Mouse (Mus musculus) layer of hippocampus, adult 9-11 months (tissue): Measurements from ENCODE around the gene Mtfr1l.

Source experiments
- DNase-seq: peaks from one replicate; pipeline ENCODE4 v3.0.0; 2022

Gene Mtfr1l

DNA sequence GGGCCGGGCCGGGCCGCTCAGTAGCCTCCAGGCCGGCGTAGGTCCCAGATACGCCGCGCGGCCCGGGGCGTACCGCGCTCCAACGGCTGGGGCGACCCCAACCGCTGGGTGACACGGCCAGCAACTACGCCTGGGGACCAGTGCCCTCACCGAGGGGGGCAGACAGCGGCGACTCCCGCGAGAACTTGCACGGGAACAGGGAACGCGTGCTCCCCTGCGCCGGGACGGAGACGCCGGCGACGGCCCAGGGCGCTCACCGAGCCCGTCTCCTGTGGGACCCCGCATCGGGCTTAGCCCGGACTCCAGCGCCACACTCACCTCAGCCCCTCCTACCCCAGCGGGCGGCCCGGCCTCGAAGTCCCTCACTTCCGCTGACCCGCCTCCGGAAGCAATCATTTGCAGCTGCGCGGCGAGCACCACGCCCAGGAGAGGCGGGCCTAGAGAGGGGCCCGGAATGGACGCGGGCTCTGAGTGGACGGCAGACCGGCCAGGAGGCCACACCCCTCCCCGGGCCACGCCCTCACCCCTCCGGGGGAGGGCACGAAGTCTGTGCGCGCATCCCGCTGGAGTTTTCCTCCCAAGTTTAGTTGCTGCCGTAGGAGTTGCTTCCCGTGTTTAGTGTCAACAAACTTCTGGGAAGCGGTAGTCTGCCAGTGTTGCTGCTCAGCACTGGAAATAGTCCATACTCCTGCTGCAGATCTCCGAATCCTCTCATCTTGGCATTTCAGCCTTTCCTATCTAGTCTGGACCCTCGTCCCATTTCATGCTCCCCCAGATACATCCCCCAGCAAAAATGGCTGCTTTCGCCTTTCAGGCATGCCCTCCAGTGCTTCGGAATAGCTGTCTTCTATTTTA lies at the start of gene Mtfr1l:
Gene Mtfr1l (minus strand): TSS at position 456 of the 855 bp plus-strand sequence.
- DNase-seq: peak; percentile 98

DNA sequence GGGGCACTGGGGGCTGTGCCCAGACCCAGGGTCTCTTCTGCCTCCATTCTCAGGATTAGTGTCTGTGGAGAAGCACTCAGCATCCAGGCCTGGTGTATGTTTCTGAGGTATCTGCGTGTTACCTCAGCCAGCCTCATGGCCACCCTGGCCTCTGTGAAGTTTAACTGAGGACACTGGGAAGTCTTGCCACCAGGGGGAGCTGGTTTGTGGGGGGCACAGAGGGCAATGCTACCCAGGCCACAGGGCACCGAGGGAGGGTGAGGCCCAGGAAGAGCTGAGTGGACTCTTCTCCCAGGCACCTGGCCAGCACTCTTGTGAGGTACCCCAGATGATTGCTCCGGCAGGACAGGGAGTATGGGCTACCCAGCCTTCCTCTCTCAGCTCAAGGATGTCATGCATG lies 48.3 kb upstream of the Mtfr1l start:
- DNase-seq: no peak

DNA sequence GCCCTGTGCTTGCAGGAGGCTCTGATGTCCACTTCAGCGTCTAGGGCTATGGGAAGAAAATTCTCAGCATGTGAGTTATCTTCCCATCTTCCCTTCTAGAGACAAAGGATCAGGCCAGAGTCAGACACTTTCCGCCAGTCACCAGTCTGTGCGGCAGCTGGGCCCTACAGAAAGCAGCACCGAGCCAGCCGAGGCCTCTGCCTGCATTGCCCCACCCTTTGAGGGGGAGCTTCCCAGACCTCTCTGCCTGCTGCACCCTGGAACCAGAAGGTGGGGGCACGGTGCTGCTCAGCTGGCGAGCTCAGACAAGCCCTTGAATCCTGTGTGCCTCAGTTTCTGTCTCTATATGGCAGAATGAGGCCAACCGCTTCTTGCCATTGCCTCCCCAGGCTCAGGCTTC lies 46.2 kb upstream of the Mtfr1l start:
- DNase-seq: no peak

DNA sequence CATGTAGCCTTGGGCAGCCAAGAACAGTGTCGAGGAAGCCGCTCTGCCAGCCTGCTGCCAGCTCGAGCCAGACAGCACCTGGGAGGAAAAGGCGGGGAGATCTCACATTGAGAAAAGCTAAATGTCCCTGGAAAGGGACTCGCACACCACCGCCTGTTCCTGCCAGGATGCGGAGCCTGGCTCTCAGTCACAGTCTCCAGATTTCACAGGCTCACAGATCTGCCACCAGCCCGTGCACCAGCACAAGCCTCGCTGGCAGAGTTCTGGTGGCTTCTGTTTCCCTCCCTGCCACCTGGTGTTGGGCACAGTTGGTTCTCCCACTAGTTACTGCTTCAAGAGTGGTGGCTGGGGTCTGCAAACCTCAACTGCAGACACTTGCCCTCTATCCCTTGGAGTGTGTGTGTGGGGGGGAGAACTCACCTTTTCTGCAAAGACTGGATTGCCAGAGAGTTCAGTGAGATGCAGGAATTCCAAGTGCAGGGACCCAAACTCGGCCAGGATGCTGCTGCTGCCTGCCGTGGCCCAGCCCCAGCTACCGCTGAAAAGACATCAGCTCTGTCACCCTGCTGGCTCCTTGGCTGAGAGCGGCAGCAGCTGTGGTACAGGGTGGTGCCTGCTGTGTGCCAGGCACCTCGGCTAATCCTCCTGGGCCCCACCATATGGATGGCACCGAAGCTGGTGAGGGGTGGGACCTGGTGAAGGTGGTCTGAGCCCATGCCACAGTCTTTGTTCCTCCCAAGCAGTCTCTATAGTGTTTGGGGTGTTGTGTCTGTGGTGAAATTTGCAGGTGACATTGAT lies 45.4 kb upstream of the Mtfr1l start:
- DNase-seq: peak; percentile 92

DNA sequence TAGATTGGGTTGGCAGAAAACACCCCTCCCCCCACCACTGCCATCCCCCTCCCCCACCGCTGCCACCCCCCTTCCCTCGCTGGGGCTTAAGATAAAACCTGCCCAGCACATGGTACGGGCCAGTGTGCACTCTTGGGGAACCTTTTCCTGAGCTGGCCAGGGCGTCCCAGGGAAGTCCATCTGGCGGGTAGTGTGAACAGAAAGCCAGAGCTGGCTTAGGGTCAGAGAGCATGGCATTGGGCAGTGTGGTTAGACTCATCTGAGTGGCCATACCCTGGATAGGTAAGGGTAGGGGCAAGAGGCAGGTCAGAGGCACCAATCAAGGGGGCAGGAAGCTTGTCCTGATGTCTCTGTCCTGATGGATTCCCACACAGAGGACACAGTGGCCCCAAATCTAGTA lies 44.4 kb upstream of the Mtfr1l start:
- DNase-seq: no peak

DNA sequence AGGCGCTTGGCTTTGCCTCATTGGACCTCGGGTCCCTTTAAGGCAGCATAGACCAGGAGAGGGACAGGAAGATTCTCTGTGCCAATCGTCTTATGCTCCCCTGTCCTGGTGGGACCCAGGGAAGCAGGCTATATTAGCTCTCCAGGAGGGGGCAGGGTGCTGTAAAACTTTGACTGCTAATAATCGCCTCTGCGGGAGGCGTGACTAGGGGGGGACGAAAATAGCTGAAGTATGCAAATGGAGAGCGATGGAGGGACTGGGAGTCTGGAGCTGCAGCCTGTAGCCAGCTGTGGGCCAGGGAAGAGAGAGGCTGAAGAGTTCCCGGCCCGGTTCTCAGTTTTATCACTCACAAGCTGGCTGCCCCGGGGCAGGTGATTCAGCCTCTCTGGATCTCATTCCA lies 44.0 kb upstream of the Mtfr1l start:
- DNase-seq: no peak

DNA sequence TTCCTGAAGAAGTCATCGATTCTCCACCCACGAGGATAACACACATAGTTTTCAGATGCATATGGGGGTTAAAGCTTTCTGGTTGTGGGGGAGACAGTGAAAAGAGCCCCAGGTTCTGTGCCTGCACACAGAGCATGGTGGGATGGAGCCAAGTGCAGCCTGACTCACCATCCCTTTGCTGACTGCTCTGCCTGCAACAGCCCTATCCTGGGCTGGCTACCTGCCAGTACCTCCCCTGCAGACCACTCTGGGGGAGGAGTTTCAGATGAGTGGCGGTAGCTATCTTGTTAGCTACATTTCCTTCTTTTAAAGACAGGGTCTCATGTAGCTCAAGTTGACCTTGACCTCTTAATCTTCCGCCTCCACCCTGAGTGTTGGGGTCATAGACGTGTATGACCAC lies 43.2 kb upstream of the Mtfr1l start:
- peak; percentile 58 for DNase-seq

DNA sequence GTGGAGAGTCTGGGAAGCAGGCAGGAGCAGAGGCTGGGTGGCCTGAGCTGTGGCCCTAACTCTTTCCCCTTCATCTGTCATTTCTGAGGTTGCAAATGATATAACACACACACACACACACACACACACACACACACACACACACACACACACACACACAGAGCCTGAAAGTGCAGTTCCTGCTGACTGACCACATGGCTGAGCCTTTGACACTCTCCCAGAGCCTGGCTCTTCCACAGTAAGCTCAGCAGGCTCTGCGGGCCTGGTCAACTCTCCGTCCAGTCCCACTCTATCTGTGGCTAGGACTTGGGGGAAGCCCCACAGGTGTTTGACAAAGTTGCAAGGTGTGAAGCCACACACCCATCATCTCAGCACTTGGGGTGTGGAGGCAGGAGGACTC lies 42.1 kb upstream of the Mtfr1l start:
- DNase-seq: no peak

DNA sequence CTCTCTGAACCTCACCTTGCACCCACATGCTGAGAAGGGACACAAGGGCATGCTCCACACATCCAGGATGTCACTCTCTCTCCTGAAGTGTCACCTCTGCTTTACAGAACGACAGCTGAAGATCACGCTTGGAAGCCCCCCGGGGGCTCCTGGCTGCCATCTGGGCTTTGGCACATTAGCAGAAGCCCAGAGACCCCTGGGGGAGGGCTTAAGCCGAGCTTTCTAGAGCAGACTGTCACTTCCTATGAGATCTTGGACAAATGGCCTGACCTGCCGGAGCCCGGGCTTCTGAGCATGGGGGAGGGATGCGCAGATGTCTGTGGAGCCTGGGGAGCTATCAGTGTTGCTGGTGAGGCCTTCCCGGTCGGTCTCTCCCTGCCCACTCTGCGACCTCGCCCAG lies 40.3 kb upstream of the Mtfr1l start:
- no peak for DNase-seq

DNA sequence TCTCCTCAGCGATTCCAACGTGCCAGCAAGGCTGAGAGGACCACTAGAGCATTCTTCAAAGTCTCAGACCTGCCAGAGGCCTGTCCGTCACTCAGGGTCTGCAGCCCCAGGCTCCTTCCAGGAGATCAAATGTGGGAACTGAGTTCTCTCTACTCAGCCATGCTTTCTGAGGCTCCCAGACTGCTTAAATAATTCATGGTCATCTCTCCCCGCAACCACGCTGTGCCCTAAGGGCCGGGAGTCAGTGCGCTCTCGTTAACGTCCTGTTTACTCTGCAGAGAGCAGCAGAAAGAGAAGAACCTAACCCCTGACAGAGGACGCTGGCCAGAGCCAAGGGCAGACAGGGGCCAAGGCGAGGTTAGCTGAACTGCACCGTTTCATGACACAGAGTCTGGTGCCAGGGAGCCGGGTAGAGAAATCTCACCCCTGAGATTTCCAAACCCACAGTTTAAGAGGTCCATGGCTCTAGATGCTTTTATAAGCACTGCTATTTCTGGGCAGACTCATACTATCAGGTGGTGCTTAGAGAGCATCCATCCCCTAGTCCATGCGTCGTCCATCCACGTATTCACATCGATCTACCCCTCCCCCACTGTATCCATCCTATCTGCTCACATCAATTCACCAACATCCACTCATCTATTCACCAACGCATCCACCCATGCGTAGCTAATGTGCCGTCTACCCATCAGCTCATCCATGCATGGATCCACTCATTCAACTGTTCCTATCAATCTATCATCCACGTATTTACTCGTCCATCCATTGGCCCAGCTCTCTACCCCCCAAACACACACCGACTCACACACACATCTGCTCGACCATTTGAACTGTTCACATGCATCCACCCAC lies 37.5 kb upstream of the Mtfr1l start:
- no peak for DNase-seq

DNA sequence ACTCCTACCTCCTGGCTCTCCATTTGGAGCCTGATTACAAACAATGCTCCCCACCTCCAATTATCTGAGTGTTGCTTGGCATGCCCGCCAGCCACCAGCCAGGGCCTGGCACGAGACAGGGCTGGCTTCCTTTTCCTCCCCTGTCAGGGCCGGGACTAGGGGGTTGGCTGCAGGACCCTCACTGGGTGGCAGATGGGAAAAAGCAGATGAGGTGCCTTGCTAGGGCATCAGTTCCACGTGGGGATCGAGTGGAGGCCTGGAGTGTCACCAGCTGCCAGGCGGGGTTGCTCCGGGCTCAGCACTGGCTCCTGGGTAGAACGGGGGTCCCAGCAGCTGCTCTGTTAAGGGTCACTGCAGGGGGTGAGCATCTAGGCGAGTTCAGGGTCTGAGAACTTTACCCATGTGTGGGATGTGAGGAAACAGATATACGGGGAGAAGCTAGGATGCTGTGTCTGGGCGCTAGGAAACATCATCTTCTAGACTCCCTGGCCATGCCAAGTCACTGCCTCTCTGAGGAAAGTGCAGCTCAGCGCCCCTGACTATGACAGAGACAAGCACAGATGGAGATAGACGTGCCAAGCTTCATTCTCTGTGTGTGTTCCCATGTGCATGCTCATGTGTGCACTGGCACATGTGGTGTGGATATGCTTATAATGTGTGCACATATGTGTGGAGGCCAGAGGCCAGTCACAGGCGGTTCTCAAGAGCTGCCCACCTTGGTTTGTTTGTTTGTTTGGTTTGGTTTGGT lies 35.7 kb upstream of the Mtfr1l start:
- DNase-seq: no peak

DNA sequence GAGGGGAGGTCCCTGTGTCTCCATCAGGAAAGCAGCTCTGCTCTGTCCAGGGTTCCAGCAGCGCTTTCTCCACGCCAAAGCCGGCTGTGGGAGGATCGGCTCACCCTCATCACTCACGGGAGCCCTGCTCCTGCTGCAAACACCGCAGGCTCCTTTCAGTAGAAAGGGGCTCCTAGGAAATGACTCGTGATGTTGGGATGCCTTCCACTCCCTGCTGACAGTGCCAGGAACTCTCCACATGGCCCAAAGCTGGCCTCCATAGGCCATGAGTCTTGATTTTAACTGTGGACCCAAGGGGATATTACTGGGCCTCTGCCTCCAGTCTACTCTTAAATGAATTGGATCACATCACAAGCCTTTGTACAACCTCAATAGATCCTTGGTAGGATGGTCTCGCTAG lies 34.6 kb upstream of the Mtfr1l start:
- no peak for DNase-seq

DNA sequence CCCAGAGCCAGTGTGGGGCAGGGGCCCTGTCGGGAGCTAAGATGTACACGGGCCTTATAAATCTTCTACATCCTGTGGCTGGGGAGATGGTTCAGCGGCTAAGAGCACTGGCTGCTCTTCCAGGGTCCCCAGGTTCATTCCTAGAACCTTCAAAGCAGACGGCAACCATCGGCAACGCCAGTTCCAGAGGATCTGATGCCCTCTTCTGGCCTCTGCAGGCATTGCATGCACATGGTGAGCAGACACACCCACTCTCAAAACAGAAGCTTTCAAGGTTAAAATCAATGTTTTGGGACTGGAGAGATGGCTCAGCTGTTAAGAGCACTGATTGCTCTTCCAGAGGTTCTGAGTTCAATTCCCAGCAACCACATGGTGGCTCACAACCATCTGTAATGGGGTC lies 34.0 kb upstream of the Mtfr1l start:
- DNase-seq: no peak

DNA sequence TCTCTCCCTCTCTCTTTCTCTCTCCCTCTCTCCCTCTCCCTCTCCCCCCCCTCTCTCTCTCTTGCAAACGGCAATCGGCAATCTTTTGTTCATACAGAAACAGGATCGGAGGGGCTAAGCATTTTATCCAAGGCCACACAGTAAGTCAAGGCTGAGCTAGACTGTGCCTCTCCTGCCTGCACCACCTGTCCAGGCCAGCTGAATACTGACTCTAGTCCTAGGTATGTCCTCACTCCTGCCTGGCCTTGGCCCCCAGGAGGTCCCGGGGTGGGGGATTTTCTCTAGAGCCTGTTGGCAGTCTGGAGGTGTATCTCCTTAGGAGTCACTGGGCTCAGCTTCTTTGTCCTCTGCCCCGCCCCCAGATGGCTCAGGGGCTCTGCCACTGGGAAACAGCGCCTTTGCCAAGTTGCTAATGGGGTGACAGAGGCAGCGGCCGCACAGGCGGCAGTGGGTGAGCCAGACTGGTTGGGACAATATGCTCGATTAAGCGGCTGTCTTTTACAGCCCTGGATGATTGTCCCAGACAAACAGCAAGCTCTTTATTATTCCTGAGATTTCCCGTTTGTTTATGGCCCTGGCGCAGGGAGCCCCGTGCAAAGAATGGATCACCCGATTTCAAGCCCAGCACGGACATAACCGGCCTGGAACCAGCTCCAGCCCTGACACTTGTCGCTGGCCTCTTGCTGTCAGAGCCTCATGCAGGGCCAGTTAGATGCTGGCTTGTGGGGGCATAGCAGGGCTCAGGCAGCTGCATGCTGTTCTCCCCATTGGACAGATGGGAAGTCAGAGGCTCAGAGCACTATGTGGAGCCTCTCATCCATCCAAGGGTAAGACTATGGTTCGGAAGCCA lies 32.4 kb upstream of the Mtfr1l start:
- peak; percentile 58 for DNase-seq

DNA sequence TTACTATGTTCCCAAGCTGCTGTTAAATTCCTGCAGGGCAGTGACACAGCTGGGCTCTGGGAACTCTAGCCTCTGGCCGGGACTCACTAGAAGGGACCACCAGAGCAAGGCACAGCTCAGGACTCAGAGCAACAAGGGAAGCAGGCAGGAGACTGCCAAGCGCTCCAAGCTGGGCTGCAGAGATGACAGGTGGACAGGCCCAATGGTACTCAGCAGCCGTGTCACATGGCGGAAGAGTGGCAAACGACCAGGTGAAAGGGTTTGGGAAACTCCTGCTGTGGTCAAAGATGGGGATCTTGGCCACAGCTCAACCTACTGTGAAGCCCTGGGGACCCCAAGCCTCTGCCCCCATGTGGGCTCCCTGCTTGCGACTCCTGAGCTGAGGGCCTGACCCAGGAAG lies 28.9 kb upstream of the Mtfr1l start:
- no peak for DNase-seq

DNA sequence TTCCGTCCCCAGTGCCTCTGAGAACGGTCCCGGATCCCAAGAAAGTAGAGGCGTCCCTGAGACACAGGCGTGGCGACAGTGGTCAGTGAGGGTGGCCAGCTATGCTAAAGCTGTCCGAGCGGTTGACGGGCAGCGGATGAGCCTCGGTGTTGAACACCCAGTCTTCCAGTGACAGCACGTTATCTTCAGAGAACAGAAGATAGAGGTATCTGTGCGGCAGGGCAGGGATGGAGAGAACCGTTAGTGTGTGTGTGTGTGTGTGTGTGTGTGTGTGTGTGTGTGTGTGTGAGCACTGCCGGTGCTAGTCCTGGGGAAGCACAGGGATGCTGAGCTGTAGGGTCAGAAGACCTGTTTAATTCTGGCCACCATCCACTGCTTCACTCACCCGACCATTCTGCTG lies 28.4 kb upstream of the Mtfr1l start:
- no peak for DNase-seq

DNA sequence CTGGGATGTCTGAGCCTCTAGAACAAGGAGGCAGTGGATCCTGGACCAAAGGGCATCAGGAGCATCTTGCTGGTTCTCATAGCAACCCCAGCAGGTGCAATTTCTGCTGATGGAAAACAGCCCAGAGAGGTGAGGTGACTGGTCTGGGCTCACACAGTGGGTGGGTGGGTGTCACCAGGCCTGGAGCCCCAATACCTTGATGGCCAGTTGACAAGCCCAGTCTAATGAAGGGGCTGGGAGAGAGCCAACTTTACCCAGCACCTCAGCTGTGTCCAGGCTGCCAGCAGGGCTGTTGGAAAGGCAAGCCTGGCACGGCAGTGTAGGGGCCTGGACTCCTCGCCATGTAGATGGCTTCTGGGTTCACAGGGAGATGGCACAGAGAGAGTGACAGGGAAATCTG lies 26.8 kb upstream of the Mtfr1l start:
- no peak for DNase-seq

DNA sequence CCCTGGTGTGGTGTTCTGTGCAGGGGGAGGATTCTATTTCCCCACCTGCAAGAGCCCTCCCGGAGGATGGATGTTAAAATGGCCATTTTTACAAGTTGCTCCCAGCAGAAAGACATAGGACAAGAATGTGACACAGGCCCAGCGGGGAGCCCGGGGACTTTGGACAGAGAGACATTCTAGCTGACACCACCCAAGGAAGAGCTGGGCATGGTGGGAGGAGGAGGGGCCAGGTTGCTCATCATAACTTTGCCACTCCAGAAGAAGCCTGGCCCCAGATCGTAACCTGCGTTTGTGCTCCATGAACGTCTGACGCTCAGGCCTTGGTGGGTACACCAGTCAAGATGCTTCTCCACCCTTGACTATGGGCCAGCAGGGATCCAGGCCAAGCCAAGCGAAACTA lies 25.5 kb upstream of the Mtfr1l start:
- no peak for DNase-seq

DNA sequence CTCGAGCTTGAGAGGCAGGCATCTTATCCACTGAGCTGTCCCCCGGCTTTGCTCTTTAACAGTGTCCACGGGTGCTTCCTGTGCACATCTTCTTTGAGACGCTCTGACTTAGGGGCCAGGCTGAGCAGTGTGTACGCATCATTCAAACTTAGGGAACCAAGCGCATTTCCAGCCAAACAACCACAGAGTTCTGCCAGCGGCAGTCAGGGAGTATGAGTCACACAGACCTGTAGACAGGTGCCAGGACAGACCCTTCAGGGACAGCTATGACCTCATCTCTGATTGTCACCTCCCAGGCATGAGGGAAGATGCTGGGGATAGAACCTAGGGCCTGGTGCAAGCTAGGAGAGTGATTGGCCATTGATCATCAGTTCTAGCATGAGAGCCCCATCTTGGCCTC lies 24.0 kb upstream of the Mtfr1l start:
- DNase-seq: no peak

DNA sequence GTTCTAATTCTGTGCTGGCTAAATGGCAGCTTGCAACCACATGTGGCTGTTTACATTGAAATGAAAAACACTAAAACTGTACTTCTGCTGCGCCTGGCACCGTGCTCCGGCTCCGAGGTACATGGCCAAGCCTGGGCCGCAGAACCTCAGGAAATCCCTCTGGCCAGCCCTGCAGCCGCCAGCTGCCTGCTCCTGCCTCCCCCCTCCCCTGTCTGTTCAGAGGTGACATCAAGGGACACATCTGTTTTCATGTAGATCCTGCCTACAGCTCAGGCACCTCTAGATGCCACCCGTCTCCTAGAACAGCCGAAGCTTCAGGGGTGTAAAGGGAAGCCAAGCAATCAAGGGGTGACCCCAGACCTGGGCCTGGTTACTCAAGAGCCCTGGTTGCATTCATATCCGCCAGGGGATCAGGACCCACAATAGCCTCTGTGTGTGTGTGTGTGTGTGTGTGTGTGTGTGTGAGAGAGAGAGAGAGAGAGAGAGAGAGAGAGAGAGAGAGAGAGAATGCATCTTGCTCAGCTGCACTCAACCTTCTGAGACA lies 23.5 kb upstream of the Mtfr1l start:
- no peak for DNase-seq

DNA sequence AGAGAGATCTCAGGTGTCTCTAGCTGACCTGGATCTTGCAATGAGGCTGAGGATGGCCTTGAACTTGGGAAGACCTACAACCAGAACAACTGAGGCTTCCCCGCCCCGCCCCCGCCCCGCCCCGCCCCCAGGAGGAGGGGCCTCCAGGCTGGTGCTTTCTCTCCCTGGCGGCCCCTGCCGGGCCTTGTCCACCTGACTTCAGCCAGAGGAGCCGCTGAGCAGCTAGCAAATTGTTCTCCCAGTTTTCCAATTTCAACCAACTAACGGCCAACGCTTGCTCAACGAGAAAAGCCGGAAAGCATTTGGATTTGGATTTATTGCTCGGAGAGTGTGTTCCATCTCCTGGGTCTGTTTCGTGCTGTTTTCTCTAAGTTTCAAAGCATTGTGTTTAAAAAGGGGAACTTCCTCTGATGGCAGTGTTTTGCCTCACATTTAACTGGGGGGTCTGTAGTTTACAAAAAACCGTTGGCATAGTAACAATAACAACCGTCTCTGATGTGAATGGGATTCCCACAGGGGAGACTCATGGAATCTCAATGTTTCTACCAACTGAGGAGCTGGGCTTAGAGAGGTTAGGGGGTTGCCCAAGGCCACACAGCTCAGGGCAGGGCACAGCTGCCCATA lies 22.6 kb upstream of the Mtfr1l start:
- no peak for DNase-seq
